Mouse (Mus musculus) splenic B cell, adult 2 months (primary cell): ENCODE data around the gene St3gal4.
A peak's percentile ranks its signal among the peaks of the same experiment; 100 is the strongest.

Source experiments
- DNase-seq: peaks from one replicate; pipeline ENCODE4 v3.0.0-alpha.2; 2011; ENCODE audit warnings: low read depth, low spot score
- H3K27me3 ChIP-seq: 2 replicates; pipeline ENCODE4 v1.6.1; 2012; ENCODE audit warnings: mild to moderate bottlenecking, low read length, moderate library complexity, mixed read lengths; ENCODE audit not compliant: control insufficient read depth, poor library complexity, insufficient read depth, severe bottlenecking
- H3K36me3 ChIP-seq: 2 replicates; pipeline ENCODE4 v1.6.1; 2012; ENCODE audit warnings: mild to moderate bottlenecking, low read length, moderate library complexity, mixed read lengths; ENCODE audit not compliant: control insufficient read depth, poor library complexity, insufficient read depth, severe bottlenecking

The St3gal4 gene

DNA sequence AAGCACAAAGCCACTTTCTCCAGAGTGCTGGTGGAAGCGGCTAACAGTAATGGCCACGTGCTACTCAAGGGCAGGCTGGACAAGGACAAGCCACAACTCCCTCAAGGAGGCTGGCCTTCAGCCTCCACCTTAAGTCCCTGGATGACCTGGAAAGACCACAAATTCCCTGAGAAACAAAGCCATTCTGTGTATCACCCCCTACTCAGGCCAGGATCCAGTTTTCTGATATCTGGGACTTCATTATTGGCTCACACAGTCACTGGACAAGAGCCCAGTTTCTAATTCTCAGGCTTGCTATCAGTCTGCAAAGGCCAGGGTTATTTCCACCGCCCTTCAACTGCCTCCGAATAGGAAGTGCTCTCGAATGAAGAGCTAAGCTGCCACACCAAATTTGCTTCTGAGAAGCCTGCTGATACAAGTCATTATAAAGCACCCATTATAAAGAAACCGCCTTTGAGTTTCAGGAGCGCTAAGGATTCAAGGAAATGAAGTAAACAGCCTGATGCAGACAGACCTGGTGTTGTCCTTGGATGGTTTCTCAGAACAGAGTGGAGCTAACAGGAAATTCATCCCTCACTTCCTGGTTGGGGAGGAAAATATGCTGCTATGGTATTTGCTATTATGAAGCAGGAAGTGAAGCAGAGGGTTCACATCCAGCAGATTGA, 80.0 kb downstream of the St3gal4 start:
- Histone ChIP-seq H3K27me3 (no peaks in the 10 kb centered on the region), H3K36me3 (no peaks in the 10 kb centered on the region)
- DNase-seq, result no peak

DNA sequence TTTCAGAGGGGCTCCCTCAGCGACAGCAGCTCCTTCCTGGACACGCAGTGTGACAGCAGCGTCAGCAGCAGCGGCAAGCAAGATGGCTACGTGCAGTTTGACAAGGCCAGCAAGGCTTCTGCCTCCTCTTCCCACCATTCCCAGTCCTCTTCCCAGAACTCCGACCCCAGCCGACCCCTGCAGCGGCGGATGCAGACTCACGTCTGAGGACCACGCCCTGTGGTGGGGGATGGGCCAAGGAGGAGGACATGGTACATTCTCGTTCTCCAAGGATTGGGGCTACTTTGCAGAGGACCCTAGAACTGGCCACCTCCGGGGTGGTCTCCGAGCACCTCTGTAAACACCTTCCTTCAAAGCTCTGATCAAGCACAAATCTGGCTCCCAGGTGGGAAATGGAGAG, 84.0 kb downstream of the St3gal4 start:
- no peak for DNase-seq
- no peaks in the 10 kb centered on the region for H3K36me3 ChIP-seq
- no peaks in the 10 kb centered on the region for H3K27me3 ChIP-seq

GRCm38 (mm10) chr9:35032457-35032856, 86.6 kb downstream of the St3gal4 start:
- no peaks in the 10 kb centered on the region for H3K36me3 ChIP-seq
- H3K27me3 ChIP-seq, result no peaks in the 10 kb centered on the region
- DNase-seq, result no peak

DNA sequence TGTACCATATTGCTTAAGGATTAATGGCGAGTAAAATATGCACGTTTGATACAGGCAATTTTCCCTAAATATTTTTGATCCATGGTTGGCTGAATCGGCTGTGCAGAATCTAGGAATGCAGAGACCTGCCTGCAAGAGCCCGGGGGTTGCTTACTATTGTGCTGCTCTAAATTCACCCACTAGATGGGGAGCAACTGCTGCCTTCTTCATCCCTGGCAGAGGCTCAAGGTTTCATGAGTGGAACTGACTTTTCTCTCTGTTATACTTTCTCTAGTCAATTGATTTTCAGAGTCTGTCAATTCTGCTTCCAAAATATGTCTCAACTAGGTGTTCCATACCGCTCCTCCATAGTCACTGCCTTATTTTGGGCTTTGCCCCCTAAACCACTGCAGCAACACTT, 88.2 kb downstream of the St3gal4 start:
- peak; percentile 12 for DNase-seq
- Histone ChIP-seq H3K27me3 (no peaks in the 10 kb centered on the region), H3K36me3 (no peaks in the 10 kb centered on the region)

DNA sequence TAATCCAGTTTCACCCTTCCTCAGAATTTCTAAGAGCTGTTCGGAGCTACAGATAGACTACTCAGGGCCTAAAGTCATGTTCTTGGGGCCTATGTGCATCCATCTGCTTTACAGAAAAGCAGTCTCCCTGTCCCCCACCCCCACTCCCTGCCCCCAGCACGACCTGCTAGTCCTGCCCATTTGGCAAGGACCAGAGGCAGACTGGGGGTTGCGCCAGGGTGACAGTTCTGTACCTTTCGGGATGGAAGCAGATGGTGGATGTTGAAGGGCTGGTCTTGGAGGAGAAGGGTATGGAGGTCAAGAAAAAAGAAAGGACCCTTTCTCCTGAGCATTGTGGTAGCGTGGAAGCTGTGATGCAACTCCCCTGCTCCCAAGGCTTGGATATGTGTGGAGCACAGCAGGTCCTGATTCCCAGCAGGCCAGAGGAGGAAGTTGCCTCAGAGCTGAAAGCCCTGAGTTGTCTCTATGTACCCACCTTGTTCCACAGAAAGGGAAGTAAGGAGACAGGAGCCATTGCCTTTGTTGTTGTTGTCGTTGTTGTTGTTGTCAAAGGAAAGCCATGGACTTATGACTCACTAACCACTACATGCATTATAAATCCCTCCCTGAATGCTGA, 91.6 kb downstream of the St3gal4 start:
- DNase-seq, result no peak
- no peaks in the 10 kb centered on the region for H3K27me3 ChIP-seq

DNA sequence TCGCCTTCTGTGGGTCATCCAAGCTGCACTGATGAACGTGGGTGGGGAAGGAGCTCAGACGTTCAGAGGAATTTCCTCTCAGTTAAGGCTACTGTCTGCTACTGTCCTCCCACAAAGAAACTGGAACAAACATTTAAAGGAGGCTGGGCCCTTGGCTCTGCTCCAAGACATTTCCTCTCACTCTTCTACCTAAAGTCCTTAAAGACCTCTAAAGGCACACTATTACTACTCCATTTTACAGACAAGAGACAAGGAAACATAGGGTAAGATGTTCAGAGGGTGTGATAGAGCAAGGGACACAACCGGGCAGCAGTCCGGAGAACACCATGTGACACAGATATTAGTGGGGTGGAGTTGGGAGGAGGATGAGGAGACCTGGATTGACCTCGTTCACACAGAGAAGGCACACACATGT, 92.2 kb downstream of the St3gal4 start:
- no peak for DNase-seq
- H3K27me3 ChIP-seq, result no peaks in the 10 kb centered on the region
- no peaks in the 10 kb centered on the region for H3K36me3 ChIP-seq

More for the DNA sequence above, 91.6 kb downstream of the St3gal4 start:
- no peaks in the 10 kb centered on the region for H3K36me3 ChIP-seq

GRCm38 (mm10) chr9:35026311-35026710, 92.8 kb downstream of the St3gal4 start:
- no peak for DNase-seq
- no peaks in the 10 kb centered on the region for H3K36me3 ChIP-seq
- H3K27me3 ChIP-seq, result no peaks in the 10 kb centered on the region

DNA sequence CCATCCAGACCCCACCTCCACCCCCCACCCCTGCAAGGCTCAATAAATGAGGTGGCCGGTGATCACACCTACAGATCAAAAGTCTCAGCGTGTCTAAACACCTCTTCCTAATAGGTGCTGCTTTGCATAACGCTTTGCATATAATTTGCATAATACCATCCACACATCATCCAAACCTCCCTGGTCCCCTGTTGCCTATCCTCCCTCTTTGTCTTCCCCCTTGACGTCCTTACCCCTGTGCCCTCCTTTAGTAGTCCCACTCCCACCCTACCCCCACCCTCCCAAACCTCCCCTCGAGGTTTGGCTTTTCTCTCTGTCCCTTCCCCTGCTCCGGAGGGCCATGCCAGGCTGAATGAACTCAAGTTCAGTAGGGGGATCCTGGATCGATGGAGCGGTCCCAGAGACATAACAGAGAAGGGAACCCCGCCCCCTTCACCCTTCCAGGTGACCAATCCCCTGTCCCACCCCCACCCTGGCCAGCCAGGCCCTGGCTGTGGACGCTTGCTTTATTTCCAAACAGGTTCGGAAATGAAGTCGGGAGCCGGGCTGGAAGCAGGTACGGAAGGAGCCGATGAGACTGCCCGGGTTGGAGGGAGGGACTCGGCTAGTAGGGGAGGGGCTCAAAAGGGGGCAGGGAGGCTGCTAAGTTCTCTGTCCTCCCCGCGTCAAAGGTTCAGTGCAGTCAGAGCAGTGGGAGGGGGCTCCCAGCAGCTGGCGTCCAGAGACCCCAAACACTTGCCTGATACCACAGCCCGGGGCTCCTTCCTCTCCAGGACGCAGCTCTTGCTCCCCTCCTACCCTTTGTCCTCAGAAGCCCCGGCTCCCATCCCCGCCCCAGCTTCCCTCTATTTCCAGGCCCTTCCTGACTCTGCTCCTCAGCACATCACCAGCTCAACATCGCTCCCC, 94.2 kb downstream of the St3gal4 start:
- H3K36me3 ChIP-seq, result no peaks in the 10 kb centered on the region
- H3K27me3 ChIP-seq, result no peaks in the 10 kb centered on the region
- DNase-seq, result no peak

DNA sequence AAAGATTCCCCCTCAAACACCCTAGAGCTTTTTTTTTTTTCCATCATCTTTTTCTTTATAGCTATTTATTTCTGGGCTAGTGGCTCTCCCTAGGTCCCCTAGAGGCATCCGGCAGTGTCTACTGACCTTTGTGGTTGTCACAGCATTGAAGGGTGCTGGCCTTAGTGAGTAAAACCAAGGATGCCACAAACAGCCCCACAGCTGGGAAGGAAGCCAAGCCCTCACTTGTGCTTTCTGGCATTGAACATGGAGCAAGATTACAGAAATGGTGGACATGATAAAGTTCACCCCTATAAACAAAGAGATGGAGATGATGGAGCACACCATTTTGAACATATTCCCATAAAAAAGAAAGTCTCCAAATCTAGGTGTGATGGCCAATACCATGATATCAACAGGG, 97.3 kb downstream of the St3gal4 start:
- Histone ChIP-seq H3K27me3 (no peaks in the 10 kb centered on the region), H3K36me3 (no peaks in the 10 kb centered on the region)
- no peak for DNase-seq

DNA sequence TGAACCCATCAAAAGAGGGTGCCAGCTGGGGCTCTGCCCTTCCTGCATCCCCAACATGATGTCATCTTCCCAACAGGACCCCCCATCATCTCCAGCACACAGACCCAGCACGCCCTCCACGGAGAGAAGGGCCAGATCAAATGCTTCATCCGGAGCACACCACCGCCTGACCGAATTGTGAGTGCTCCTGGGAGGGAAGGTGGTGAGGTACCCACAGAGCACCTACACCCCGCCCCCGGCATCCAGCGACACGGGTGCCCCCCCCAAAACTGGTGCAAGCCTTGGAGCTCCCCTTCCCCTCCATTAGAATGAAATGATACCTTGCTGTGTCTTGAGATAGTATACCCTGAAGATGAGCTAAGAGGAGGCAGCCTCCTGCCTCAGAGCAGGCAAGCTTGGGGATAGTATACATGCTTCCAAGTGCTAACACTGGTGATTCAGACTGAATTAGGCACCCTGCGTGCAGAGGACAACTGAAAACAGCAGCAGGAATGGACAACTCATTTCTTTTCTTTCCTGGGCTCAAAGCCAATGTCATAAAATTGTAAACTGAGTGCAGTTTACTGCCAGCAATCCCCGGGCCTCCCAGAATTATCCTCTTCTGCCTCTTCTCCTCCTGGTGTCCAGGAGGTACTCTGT, 98.9 kb downstream of the St3gal4 start:
- no peaks in the 10 kb centered on the region for H3K27me3 ChIP-seq
- H3K36me3 ChIP-seq, result no peaks in the 10 kb centered on the region
- no peak for DNase-seq

DNA sequence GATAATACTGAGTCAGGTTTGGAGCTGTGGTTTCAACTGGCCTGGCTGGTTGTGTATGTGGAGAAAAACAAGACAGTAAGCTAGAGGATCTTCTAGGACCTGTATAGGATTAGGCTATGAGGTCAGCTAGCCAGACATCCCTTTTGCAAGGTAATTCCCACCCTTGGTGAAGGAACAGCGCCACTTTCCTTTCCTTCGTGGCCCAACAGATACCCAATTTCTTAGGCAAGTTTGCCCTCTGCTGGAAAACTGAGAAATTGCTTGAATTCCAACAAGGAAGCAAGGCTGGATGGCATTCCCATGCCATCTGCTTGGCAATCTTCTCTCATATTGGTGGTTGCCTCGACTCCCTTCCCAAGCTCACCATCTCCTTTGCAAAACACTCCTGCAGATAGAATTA, 99.7 kb downstream of the St3gal4 start:
- no peaks in the 10 kb centered on the region for H3K27me3 ChIP-seq
- DNase-seq, result peak; percentile 10
- H3K36me3 ChIP-seq, result no peaks in the 10 kb centered on the region

- no peaks in the 10 kb centered on the region for H3K27me3 ChIP-seq
- no peak for DNase-seq
- H3K36me3 ChIP-seq, result no peaks in the 10 kb centered on the region
These were observed 101.0 kb downstream of the St3gal4 start for GRCm38 (mm10) chr9:35018056-35018455.

DNA sequence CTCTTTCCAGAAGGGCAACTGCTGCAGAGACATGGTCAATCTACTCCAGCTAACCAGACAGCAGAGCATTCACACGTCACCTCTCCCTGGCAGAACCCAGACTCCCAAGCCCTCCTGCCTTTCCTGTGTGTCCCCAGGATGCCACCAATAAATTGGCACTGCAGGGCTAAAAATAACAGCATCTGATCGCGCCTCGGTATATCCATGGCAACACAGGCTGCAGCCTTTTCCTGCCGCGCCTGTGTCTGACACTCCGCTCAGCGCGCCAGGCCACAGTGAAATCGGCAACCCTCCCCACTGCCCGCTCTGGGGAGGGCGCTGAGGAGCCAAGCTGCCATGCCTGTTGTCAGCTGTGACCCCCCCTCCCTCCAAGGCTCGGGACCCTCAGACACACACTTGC, 101.5 kb downstream of the St3gal4 start:
- Histone ChIP-seq H3K27me3 (no peaks in the 10 kb centered on the region), H3K36me3 (no peaks in the 10 kb centered on the region)
- no peak for DNase-seq

GRCm38 (mm10) chr9:35016762-35017161, 102.3 kb downstream of the St3gal4 start:
- DNase-seq, result peak; percentile 56
- no peaks in the 10 kb centered on the region for H3K27me3 ChIP-seq
- H3K36me3 ChIP-seq, result no peaks in the 10 kb centered on the region
